Mouse (Mus musculus) lung, embryonic 16.5 days (tissue): ENCODE measurements around the gene Gm49342. TPM values are rescaled to one million over a fixed set of nuclear protein-coding genes. Genes with fewer than 3 reads are reported as not detected.
"Not testable (repeated sequence)": the region's sequence is repeated elsewhere in the genome, so short reads cannot be mapped to it uniquely, and the experiment has no call there.

Experiments
- ATAC-seq: fragments of 200-750 bp; cut with Nextera tagmentation; 2 replicates; pipeline ENCODE4 v1.8.0; 2017; ENCODE audit warnings: low read depth, mild to moderate bottlenecking, moderate library complexity
- H3K27ac ChIP-seq: fragments of 300-500 bp; sonication (generic); 2 replicates; pipeline ENCODE4 v1.5.1; 2014; ENCODE audit warnings: mild to moderate bottlenecking, control low read depth, low read length
- H3K27me3 ChIP-seq: fragments of 300-500 bp; sonication (generic); 2 replicates; pipeline ENCODE4 v1.6.1; 2014; ENCODE audit warnings: low read depth, low read length, mixed read lengths; ENCODE audit not compliant: control insufficient read depth, insufficient read depth
- H3K36me3 ChIP-seq: fragments of 300-500 bp; sonication (generic); 2 replicates; pipeline ENCODE4 v1.6.1; 2014; ENCODE audit warnings: low read length; ENCODE audit not compliant: control insufficient read depth, insufficient read depth
- H3K4me1 ChIP-seq: fragments of 300-500 bp; sonication (generic); replicated peaks from 2 replicates; pipeline ENCODE4 v1.6.1; 2014; ENCODE audit warnings: low read length, mixed read lengths; ENCODE audit not compliant: control insufficient read depth, insufficient read depth
- H3K4me2 ChIP-seq: fragments of 300-500 bp; sonication (generic); 2 replicates; pipeline ENCODE4 v1.6.1; 2014; ENCODE audit warnings: low read depth, low read length, control low read depth
- H3K4me3 ChIP-seq: fragments of 300-500 bp; sonication (generic); 2 replicates; pipeline ENCODE4 v1.5.1; 2014; ENCODE audit warnings: mild to moderate bottlenecking, low read length, control low read depth
- H3K9ac ChIP-seq: fragments of 300-500 bp; sonication (generic); 2 replicates; pipeline ENCODE4 v1.6.1; 2014; ENCODE audit warnings: low read length, control low read depth
- H3K9me3 ChIP-seq: fragments of 300-500 bp; sonication (generic); 2 replicates; pipeline ENCODE4 v1.6.1; 2016; ENCODE audit warnings: low read length; ENCODE audit not compliant: control insufficient read depth
- WGBS: fragments of 180-500 bp; shearing (Covaris S2); extraction: QIAGEN DNeasy Blood & Tissue Kit; methylation state at CpG from one replicate; pipeline ENCODE4 v1.1.7; 2014; 5-methylcytosine and 5-hydroxymethylcytosine counted together
- polyA plus RNA-seq: library from polyadenylated mRNA; unstranded; fragments of >200 nt; fragmentation: Nextera tagmentation; extraction: Ambion mirVana; gene quantifications from 2 replicates; pipeline ENCODE4 v1.2.1, GENCODE M21; 2015

Gene Gm49342
- polyA plus RNA-seq, 1 experiment from 2014 or later = not detected

DNA sequence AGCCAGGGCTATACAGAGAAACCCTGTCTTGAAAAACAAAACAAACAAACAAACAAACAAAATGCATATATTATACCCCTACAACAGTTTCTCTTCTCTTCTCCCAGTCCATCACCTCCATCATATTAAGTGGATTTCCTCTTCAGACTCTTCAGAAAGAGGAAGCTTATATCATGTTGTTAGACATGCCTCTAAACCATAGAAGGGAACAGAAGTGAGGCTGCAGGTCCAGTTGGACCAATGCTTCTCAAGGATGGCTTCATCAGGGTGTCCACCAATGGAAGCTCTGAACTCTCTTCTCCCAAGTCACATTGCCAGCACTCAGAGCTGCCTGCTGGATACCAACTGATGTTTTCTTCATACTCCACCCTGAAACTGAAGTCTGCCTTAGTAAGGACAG lies 39.0 kb upstream of the Gm49342 start:
- H3K4me2 ChIP-seq, H3K9ac ChIP-seq, H3K4me1 ChIP-seq, H3K4me3 ChIP-seq, H3K27ac ChIP-seq, H3K9me3 ChIP-seq, H3K36me3 ChIP-seq, H3K27me3 ChIP-seq, ATAC-seq: not testable (repeated sequence)

DNA sequence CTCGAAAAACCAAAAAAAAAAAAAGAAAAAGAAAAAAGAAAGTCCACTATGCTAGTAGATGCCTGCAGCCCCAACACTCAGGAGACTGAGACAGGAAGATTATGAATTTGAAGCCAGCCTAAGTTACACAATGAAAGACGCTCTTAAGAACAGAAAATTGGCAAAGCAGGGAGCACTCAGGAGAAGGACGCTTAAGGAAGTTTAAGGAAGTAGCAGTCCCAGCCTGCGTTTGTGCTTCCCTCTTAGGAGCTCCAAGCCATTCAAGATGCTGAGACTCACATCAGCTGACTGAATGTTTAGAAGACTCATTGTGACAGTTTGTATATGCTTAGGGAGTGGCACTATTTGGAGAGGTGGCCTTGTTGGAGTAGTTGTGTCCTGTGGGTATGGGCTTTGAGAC lies 36.2 kb upstream of the Gm49342 start:
- H3K4me2 ChIP-seq = no peak overlapping the region
- no peaks in the 10 kb centered on the region for H3K27me3 ChIP-seq
- no peak for ATAC-seq
- WGBS = 46% methylated on average over 4 of the region's 4 CpGs
- no peaks in the 10 kb centered on the region for H3K9me3 ChIP-seq
- peaks cover 4% of the 10 kb centered on the region; the same call in 1 of the 2 replicates for H3K36me3 ChIP-seq
- H3K9ac ChIP-seq = no peak overlapping the region
- no peak overlapping the region for H3K4me3 ChIP-seq
- peaks cover 7% of the 10 kb centered on the region; the same call in 1 of the 2 replicates for H3K4me1 ChIP-seq
- H3K27ac ChIP-seq = no peak overlapping the region

DNA sequence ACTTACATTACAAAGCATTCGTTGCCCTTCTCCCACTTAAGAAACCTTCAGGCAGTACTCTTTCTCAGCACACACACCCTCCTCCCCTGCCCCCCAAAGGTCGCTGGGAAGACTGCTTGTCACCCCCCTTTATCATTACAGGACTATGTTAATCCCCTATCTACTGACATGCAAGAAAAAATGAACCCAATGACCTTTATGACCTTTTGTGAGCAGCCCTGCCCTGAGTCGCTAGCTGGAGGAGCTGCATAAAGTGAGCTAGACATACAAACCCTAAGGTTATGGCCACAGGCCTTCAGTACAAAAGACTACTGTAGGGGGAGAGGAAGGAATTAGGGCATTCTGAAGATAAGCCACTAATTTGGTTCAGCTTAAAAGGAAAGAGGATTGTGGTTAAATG lies 33.0 kb upstream of the Gm49342 start:
- peaks cover 24% of the 10 kb centered on the region for H3K36me3 ChIP-seq
- no peak overlapping the region for H3K4me3 ChIP-seq
- H3K27me3 ChIP-seq = no peaks in the 10 kb centered on the region
- H3K4me2 ChIP-seq = no peak overlapping the region
- no peaks in the 10 kb centered on the region for H3K9me3 ChIP-seq
- no peak overlapping the region for H3K27ac ChIP-seq
- WGBS = 45% methylated on average over 3 of the region's 3 CpGs
- no peak for ATAC-seq
- H3K4me1 ChIP-seq = no peaks in the 10 kb centered on the region
- H3K9ac ChIP-seq = no peak overlapping the region

DNA sequence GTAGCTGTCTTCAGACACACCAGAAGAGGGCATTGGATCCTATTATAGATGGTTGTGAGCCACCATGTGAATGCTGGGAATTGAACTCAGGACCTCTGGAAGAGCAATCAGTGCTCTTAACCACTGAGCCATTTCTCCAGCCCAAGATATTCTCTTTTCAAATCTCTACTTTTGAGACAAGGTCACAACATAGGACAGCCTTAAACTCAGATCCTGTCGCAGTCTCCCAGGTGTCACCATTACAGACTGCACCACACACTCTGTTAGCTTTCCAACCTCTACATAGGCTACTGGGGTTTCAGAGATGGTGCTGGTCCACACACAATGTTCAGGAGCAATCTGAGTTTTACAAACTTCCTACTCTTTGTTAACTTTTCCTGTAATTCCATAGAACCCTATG lies 20.9 kb upstream of the Gm49342 start:
- H3K27me3 ChIP-seq, ATAC-seq, H3K9me3 ChIP-seq, H3K27ac ChIP-seq: not testable (repeated sequence)
- Histone ChIP-seq H3K9ac (peak overlapping the region; percentile 85), H3K4me2 (peak overlapping the region; percentile 89), H3K4me1 (peaks cover 12% of the 10 kb centered on the region), H3K4me3 (peak overlapping the region; percentile 88), H3K36me3 (peaks cover 13% of the 10 kb centered on the region)
- 71% methylated on average over 1 of the region's 1 CpGs for WGBS

DNA sequence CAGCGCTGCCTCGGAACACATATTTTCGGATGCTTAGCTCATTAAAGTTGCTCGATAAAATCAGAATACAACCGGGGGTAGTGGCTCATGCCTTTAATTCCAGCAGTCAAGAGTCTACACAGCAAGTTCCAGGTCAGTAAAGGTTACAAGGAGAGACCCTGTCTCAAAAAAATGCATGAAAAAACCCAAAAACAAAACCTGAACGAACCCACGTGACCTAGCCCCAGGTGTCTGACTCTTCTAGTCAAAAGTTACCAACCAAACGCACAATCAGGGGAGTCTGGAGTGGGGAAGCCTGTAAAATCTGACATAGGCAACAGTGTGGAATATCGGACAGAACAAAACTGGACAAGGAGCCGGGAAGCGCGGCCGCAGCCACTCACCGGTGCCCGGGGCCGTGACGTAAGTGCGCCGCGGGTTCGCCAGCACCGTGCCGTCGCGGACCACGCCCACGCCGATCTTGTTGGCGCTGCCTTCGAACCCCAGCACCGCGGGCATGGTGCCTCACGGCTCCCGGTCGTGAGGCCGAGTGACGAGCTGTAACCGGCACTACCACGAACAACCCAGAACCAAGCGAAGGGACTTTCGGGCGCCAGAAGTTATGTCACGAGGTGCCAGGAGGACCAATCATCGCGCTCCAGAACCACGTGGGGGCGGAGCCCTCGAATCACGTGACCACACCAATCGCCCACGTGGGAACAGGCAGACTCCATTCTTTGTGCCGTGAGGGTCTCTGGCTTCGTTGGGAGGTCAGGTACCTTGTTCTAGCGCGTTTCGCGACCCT lies 19.8 kb upstream of the Gm49342 start, which contains the start of the genes Osgep and Apex1:
Gene Osgep (minus strand): TSS at position 613 of the 784 bp plus-strand sequence.
Gene Apex1 (plus strand): TSS at position 688 of the 784 bp plus-strand sequence.
- peaks cover 13% of the 10 kb centered on the region for H3K4me1 ChIP-seq
- peak within 1 kb of the TSS; percentile 94 for H3K27ac ChIP-seq
- peak within 1 kb of the TSS; percentile 88 for H3K4me3 ChIP-seq
- no peaks in the 10 kb centered on the region for H3K9me3 ChIP-seq
- WGBS = under 1% methylated on average over 57 of the region's 57 CpGs
- H3K9ac ChIP-seq = peak within 1 kb of the TSS; percentile 85
- H3K36me3 ChIP-seq = peaks cover 22% of the 10 kb centered on the region
- H3K4me2 ChIP-seq = peak within 1 kb of the TSS; percentile 89
- no peaks in the 10 kb centered on the region for H3K27me3 ChIP-seq
- peak; percentile 95 for ATAC-seq

DNA sequence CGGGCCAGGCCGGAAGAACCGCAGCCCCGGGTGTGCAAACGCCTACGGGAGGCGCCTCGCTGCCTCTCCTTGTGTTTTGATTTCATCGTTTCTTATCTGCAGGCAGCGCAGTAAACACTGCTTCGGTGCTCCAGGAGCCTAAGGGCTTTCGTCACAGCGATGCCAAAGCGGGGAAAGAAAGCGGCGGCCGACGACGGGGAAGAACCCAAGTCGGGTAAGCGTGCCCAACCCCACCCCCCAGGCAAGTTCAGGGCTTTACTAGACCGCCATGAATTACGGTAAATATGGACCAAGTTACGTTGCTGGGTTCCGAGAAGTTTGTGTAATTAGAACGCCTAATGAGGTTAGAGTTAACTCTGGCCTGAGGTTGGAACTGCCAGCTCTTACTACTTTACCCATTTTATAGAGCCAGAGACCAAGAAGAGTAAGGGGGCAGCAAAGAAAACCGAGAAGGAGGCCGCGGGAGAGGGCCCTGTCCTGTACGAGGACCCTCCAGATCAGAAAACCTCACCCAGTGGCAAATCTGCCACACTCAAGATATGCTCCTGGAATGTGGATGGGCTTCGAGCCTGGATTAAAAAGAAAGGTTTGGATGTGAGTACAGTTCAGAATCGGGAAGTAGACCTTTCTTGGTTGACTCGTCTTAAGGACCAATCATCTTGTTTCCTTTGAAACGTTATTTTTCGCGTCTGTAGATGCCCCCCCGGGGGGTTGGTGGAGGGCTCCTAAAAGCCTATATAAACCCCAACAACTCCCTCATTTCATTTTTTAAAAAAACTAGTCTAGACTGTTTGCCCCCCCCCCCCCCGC lies 19.0 kb upstream of the Gm49342 start:
- WGBS = under 1% methylated on average over 38 of the region's 38 CpGs
- Histone ChIP-seq H3K4me3 (peak overlapping the region; percentile 88), H3K4me1 (peaks cover 20% of the 10 kb centered on the region), H3K4me2 (peak overlapping the region; percentile 89), H3K27ac (peak overlapping the region; percentile 94), H3K27me3 (no peaks in the 10 kb centered on the region), H3K9ac (peak overlapping the region; percentile 85), H3K36me3 (peaks cover 22% of the 10 kb centered on the region), H3K9me3 (no peaks in the 10 kb centered on the region)
- peak; percentile 39; the same call in 1 of the 2 replicates for ATAC-seq

DNA sequence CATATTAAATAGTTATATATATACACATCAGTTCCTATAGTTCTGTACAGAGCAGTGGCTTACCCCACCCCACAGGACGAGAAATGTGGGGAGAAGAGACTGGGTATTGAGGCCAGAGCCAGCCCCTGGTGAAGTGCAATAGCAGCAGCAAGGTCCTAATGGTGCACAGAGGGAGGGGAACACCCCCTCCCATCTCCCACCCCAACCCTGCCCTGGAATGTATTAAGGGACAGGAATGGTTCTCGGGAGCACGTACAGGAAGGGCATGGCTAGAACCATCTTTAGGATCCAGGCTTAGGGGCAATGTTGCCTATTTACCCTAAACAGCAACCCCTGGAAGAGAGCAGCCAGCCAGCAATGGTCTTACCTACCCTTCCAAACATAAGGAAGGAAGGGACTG lies 17.0 kb upstream of the Gm49342 start:
- ATAC-seq = no peak

DNA sequence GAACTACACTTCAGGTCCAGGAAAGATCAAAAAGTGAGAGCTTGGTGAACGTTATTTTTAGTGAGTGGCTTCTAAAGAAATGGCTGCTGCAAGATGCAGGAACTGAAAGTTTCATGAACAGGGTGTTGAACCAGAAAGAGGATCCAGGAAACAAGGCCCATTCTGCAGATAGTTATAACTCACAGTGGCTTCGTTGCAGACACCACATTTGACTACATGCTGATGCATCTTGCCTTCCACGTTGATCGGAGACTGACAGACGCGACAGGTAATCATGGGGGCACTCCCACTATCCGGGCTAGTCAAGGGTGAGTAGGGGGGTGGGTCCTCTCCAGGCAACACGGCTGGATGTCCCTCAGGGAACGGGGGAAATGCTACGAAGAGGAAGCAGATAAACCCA lies 14.4 kb upstream of the Gm49342 start:
- Histone ChIP-seq H3K4me1 (peaks cover 23% of the 10 kb centered on the region), H3K4me2 (peak overlapping the region; percentile 84), H3K9me3 (no peaks in the 10 kb centered on the region), H3K27ac (peak overlapping the region; percentile 90; the same call in 1 of the 2 replicates), H3K36me3 (peaks cover 22% of the 10 kb centered on the region), H3K27me3 (no peaks in the 10 kb centered on the region), H3K9ac (peak overlapping the region; percentile 97), H3K4me3 (peak overlapping the region; percentile 94)
- 12% methylated on average over 10 of the region's 10 CpGs for WGBS
- no peak for ATAC-seq

More for the DNA sequence above, 17.0 kb upstream of the Gm49342 start:
- no peak overlapping the region for H3K4me3 ChIP-seq
- no peak overlapping the region for H3K27ac ChIP-seq
- no peak overlapping the region for H3K9ac ChIP-seq
- peaks cover 26% of the 10 kb centered on the region for H3K4me1 ChIP-seq
- peaks cover 22% of the 10 kb centered on the region for H3K36me3 ChIP-seq
- no peaks in the 10 kb centered on the region for H3K9me3 ChIP-seq
- no peaks in the 10 kb centered on the region for H3K27me3 ChIP-seq
- no peak overlapping the region for H3K4me2 ChIP-seq
- WGBS = 62% methylated on average over 3 of the region's 3 CpGs

DNA sequence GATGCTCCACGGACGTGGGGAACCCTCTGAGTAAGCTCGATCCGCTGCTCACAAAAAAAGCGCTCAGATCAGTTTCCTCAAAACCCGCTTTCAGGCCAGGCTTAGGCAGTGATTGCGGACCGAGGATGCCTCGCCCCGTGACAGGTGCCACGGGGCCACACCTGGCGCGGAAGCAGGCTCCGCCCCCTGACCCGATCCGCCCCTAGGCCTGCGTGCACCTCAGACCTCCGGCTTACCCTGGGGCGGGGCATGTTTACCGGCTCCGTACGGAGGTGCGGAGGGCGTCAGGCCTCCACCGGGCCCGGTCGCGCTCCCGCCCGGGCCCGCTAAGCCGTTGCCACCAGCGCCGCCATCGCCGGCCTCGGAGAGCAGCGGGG lies 14.0 kb upstream of the Gm49342 start:
- Histone ChIP-seq H3K27ac (peak overlapping the region; percentile 90), H3K9me3 (no peaks in the 10 kb centered on the region), H3K4me3 (peak overlapping the region; percentile 94), H3K9ac (peak overlapping the region; percentile 97), H3K4me1 (peaks cover 22% of the 10 kb centered on the region), H3K36me3 (peaks cover 22% of the 10 kb centered on the region), H3K4me2 (peak overlapping the region; percentile 84), H3K27me3 (no peaks in the 10 kb centered on the region)
- WGBS = 0% methylated on average over 21 of the region's 38 CpGs
- ATAC-seq = peak; percentile 51
